Mouse (Mus musculus) left cerebral cortex, adult 2 months (tissue): ENCODE data around the gene Zfp971. TPM values are rescaled to one million over a fixed set of nuclear protein-coding genes. Genes with fewer than 3 reads are reported as not detected.
"Not testable (repeated sequence)": the region's sequence is repeated elsewhere in the genome, so short reads cannot be mapped to it uniquely, and the experiment has no call there.

Experiments used
- DNase-seq, 2 experiments: peaks; one replicate each; pipeline ENCODE4 v3.0.0; 2021 to 2022; ENCODE audit warnings: low spot score in 2 of 2, mixed read lengths in 1 of 2; ENCODE audit errors: extremely low spot score in 1 of 2
- H3K27ac ChIP-seq: fragments of 200-600 bp; 2 replicates; pipeline ENCODE4 v1.8.1; 2022
- H3K4me3 ChIP-seq: fragments of 200-600 bp; 2 replicates; pipeline ENCODE4 v1.8.1; 2022
- CTCF ChIP-seq: fragments of 200-600 bp; IDR thresholded peaks from 2 replicates; pipeline ENCODE4 v1.8.1; 2022; ENCODE audit warnings: antibody characterized with exemption, mild to moderate bottlenecking, moderate library complexity
- intact Hi-C: fragments of 180-260 bp; cut with DNase I; formaldehyde crosslinking; loops from one replicate; pipeline ENCODE4 v1.15.1; 2025
- long read RNA-seq, 2 experiments: library from polyadenylated mRNA; stranded (forward); transcript quantifications; one replicate each; pipeline ENCODE4 v2.0.0; 2021; ENCODE audit warnings: borderline mapping rate in 2 of 2
- total RNA-seq, 2 experiments: library from RNA; stranded (reverse); gene quantifications; 2 replicates each; pipeline ENCODE4 v1.2.3; 2021

The Zfp971 gene
- 10 to 100 TPM; 27.8 to 28.5 TPM for total RNA-seq
- long read RNA-seq, experiment 1, transcript Zfp971-201 (3 exons, 923 nt), result major isoform, 5 of 12 reads
- long read RNA-seq, experiment 1, partial matches to known transcripts, result 0 of 12 reads
- long read RNA-seq, experiment 1, other reads (novel, unspliced or antisense), result 4 of 12 reads
- long read RNA-seq, experiment 2, partial matches to known transcripts, result 0 of 6 reads
- long read RNA-seq, experiment 2, other reads (novel, unspliced or antisense), result 1 of 6 reads

GRCm38 (mm10) chr2:178023011-178023611 lies at the start of gene Zfp971:
TSS of gene Zfp971 (plus strand) at chr2:178023284.
- H3K4me3 ChIP-seq, result peak within 1 kb of the TSS; percentile 72
- H3K27ac ChIP-seq, intact Hi-C loops: not testable (repeated sequence)
- DNase-seq, result peak; percentile 41 to 54

GRCm38 (mm10) chr2:177974814-177975213 lies 48.3 kb upstream of the Zfp971 start:
- intact Hi-C loops, H3K27ac ChIP-seq, H3K4me3 ChIP-seq, DNase-seq: not testable (repeated sequence)

GRCm38 (mm10) chr2:178019486-178019885 lies 3.6 kb upstream of the Zfp971 start:
- H3K27ac ChIP-seq, H3K4me3 ChIP-seq, DNase-seq, intact Hi-C loops: not testable (repeated sequence)

- H3K27ac ChIP-seq, H3K4me3 ChIP-seq, intact Hi-C loops, DNase-seq: not testable (repeated sequence)
These were observed 2.3 kb upstream of the Zfp971 start for GRCm38 (mm10) chr2:178020773-178021172.

- DNase-seq, intact Hi-C loops, H3K27ac ChIP-seq: not testable (repeated sequence)
- H3K4me3 ChIP-seq, result peak overlapping the region; percentile 72
These were observed 777 bp downstream of the Zfp971 start for GRCm38 (mm10) chr2:178023861-178024260.

- intact Hi-C loops, H3K27ac ChIP-seq: not testable (repeated sequence)
These were observed 4.5 kb downstream of the Zfp971 start for GRCm38 (mm10) chr2:178027601-178028000.

GRCm38 (mm10) chr2:178058195-178058594 lies 35.1 kb downstream of the Zfp971 start:
- DNase-seq, result peak; percentile 34 to 43
- TF ChIP-seq CTCF, result peak; percentile 76
- intact Hi-C loops, result no loop called here
- Histone ChIP-seq H3K27ac (no peak overlapping the region), H3K4me3 (no peak overlapping the region)

More at GRCm38 (mm10) chr2:178027601-178028000, 4.5 kb downstream of the Zfp971 start:
- not testable (repeated sequence) for H3K4me3 ChIP-seq, DNase-seq

- intact Hi-C loops, DNase-seq, H3K27ac ChIP-seq: not testable (repeated sequence)
- peak within 1 kb of the TSS; percentile 55 for H3K4me3 ChIP-seq
These were observed 55.2 kb downstream of the Zfp971 start, which contains the start of gene Zfp931 for GRCm38 (mm10) chr2:178078166-178078717. TSS of gene Zfp931 (minus strand) at chr2:178078476.

Other genes with a start within 250 kb of the Zfp971 start
- gene Gm14325, start 182.9 kb upstream of the Zfp971 start, total RNA-seq, result 100 to 1,000 TPM; 126 to 137 TPM
- 1 to 10 TPM; 6.1 to 7.2 TPM for gene Gm14327, start 126.2 kb upstream of the Zfp971 start, total RNA-seq
- gene Zfp972, start 97.7 kb upstream of the Zfp971 start, total RNA-seq, result 1 to 10 TPM; 1.1 to 1.7 TPM
- 10 to 100 TPM; 60.8 to 60.9 TPM for gene Gm14326, start 66.0 kb upstream of the Zfp971 start, total RNA-seq
- gene Zfp931, start 55.2 kb downstream of the Zfp971 start, total RNA-seq, result 10 to 100 TPM; 21.3 to 21.4 TPM
- gene Phactr3, start 95.7 kb downstream of the Zfp971 start, total RNA-seq, result 100 to 1,000 TPM; 143 to 156 TPM